ENCODE assay signal across 8 mouse cellular contexts in genomic region chr13:3477997-3478728, GRCm38 (mm10). TPM values are rescaled to one million over a fixed set of nuclear protein-coding genes. Genes with fewer than 3 reads are reported as not detected.
DNase-seq lines count a peak whose midpoint lies in the region; ATAC-seq lines count a peak whose summit lies in the region.

No protein-coding gene starts in this region.

- no peak overlapping the region for H3K27ac ChIP-seq in forebrain, embryonic 13.5 days
- H3K27ac ChIP-seq in hindbrain, embryonic 11.5 days (ENCODE audit: low read depth, low read length), result no peak overlapping the region
- no peak overlapping the region for H3K27ac ChIP-seq in lung, embryonic 15.5 days

- H3K4me2 ChIP-seq in forebrain, embryonic 13.5 days, result peak overlapping the region; percentile 88
- peak overlapping the region; percentile 76 for H3K4me2 ChIP-seq in hindbrain, embryonic 11.5 days (replicated peaks; ENCODE audit: low read depth, low read length)
- peak overlapping the region; percentile 97 for H3K4me2 ChIP-seq in lung, embryonic 15.5 days

- peak; percentile 99 for ATAC-seq in forebrain, embryonic 13.5 days
- peak; percentile 98 for ATAC-seq in hindbrain, embryonic 11.5 days (ENCODE audit: low FRiP score)
- ATAC-seq in lung, embryonic 15.5 days (ENCODE audit: borderline replicate concordance, extremely low read depth, low FRiP score, low TSS enrichment), result peak; percentile 96

- H3K4me1 ChIP-seq in forebrain, embryonic 13.5 days, result no peaks in the 10 kb centered on the region
- H3K4me1 ChIP-seq in hindbrain, embryonic 11.5 days (replicated peaks; ENCODE audit: control insufficient read depth, insufficient read depth, low read length), result peaks cover 2% of the 10 kb centered on the region; the same call in 1 of the 2 replicates
- H3K4me1 ChIP-seq in lung, embryonic 15.5 days, result peaks cover 6% of the 10 kb centered on the region; the same call in 1 of the 2 replicates

- H3K9me3 ChIP-seq in forebrain, embryonic 13.5 days (replicated peaks), result no peaks in the 10 kb centered on the region
- no peaks in the 10 kb centered on the region for H3K9me3 ChIP-seq in hindbrain, embryonic 11.5 days (ENCODE audit: control insufficient read depth, low read length)
- H3K9me3 ChIP-seq in lung, embryonic 15.5 days, result no peaks in the 10 kb centered on the region

- H3K9ac ChIP-seq in forebrain, embryonic 13.5 days, result peak overlapping the region; percentile 71
- H3K9ac ChIP-seq in hindbrain, embryonic 11.5 days (ENCODE audit: low read depth, low read length), result peak overlapping the region; percentile 60
- H3K9ac ChIP-seq in lung, embryonic 15.5 days, result peak overlapping the region; percentile 43

- H3K27me3 ChIP-seq in forebrain, embryonic 13.5 days, result no peaks in the 10 kb centered on the region
- no peaks in the 10 kb centered on the region for H3K27me3 ChIP-seq in hindbrain, embryonic 11.5 days (ENCODE audit: control insufficient read depth, insufficient read depth, low read length)
- H3K27me3 ChIP-seq in lung, embryonic 15.5 days, result no peaks in the 10 kb centered on the region

- DNase-seq in ES-CJ7 (ENCODE audit: low read depth, low spot score), result peak; percentile 81
- peak; percentile 20 for DNase-seq in c-Kit-positive CD71-positive TER-119-positive erythroid progenitor cells, embryonic 14.5 days (ENCODE audit: low spot score)
- peak; percentile 84 for DNase-seq in hindbrain, embryonic 11.5 days (ENCODE audit: low spot score)
- DNase-seq in layer of hippocampus, adult 9-11 months, result peak; percentile 49
- DNase-seq in ovary, postnatal 10 days (ENCODE audit: low spot score), result peak; percentile 20
- peak; percentile 30 to 43 for DNase-seq in thymus, postnatal 10 days (ENCODE audit: low spot score in 2 of 2)

- WGBS in forebrain, embryonic 13.5 days, result 2% methylated on average over 32 of the region's 45 CpGs
- 1% methylated on average over 45 of the region's 45 CpGs for WGBS in hindbrain, embryonic 11.5 days
- under 1% methylated on average over 45 of the region's 45 CpGs for WGBS in lung, embryonic 15.5 days

- H3K36me3 ChIP-seq in forebrain, embryonic 13.5 days (ENCODE audit: poor library complexity, severe bottlenecking), result peaks cover 3% of the 10 kb centered on the region; the same call in 1 of the 2 replicates
- no peaks in the 10 kb centered on the region for H3K36me3 ChIP-seq in hindbrain, embryonic 11.5 days (ENCODE audit: control insufficient read depth, insufficient read depth, low read length)
- no peaks in the 10 kb centered on the region for H3K36me3 ChIP-seq in lung, embryonic 15.5 days

- peak overlapping the region; percentile 69 for H3K4me3 ChIP-seq in forebrain, embryonic 13.5 days
- peak overlapping the region; percentile 60 for H3K4me3 ChIP-seq in hindbrain, embryonic 11.5 days (ENCODE audit: low read depth, low read length)
- peak overlapping the region; percentile 65 for H3K4me3 ChIP-seq in lung, embryonic 15.5 days

RNA-seq across cellular contexts. Expression of gene Gdi2, which starts 59.7 kb away (rescaled TPM):
- 447 and 450 TPM in 2 replicates for polyA plus RNA-seq in forebrain, embryonic 13.5 days (2015; fragmentation: Nextera tagmentation; extraction: Ambion mirVana)
- 521 and 531 TPM in 2 replicates for polyA plus RNA-seq in hindbrain, embryonic 11.5 days (2014; fragmentation: Nextera tagmentation; extraction: Ambion mirVana)
- 439 and 440 TPM in 2 replicates for polyA plus RNA-seq in lung, embryonic 15.5 days (2015; fragmentation: Nextera tagmentation; extraction: Ambion mirVana)

Comparison
In these comparisons a context has a peak if more than half of its experiments do, and no peak if none do; other contexts are left out.
1. DNase-seq: peak in every context shown above with its lines; median percentile 84 in hindbrain, embryonic 11.5 days; 81 in ES-CJ7; 49 in layer of hippocampus, adult 9-11 months; 36 in thymus, postnatal 10 days; 20 in c-Kit-positive CD71-positive TER-119-positive erythroid progenitor cells, embryonic 14.5 days; 20 in ovary, postnatal 10 days.